Mouse (Mus musculus) hindlimb bud, embryonic 11.5 days (tissue): Measurements from ENCODE around the gene Relb.

Experiments
- DNase-seq: peaks from one replicate; pipeline ENCODE4 v3.0.0-alpha.2; 2012; ENCODE audit warnings: low read depth, low spot score; ENCODE audit errors: extremely low spot score

Relb gene

DNA sequence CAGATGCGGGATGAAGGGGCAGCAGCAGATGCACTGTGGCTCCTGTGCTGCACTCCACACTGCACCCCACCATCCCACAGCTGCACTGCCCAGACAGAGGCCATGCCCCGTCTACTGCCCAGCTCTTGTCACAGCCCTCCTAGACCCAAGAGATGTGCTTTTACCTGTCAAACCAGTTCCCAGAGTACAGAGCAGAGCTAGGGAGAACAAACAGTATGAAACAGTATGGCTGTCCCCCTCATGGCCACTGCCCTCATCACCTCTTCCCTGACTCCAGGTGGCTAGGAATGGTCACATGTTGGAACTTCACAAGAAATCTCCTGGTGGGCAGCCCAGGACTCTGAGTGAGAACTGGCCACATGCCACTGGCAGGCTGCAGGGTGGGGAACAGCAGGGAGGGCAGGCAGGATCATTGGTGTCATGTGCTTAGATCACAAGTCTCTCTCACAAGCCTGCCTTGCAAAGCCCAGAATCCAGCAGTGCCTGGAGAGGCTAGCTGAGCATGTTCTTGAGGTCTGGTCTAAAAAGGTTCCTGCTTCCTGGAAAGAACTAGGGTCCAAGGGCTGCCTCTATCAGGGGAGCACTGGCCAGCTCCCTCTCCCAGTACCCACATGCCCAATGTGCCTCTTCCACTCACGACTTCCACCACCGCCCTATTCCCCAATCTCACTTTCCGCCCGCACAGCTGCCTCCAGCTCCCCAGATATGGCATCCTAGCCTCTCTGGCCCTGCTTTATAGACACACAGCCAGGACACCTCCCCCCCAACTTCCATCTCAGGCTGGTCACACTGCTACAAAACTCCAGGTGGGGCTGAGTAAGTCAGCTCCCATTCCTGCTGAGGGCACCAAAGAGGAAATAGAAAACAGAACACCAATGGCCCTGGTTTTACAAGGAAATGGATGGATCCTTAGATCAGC is 71.0 kb downstream of the Relb start:
- no peak for DNase-seq

GRCm38 (mm10) chr7:19557086-19557485 is 72.2 kb downstream of the Relb start:
- DNase-seq = no peak
